Mouse (Mus musculus): ENCODE measurements around the gene Scd4. TPM values are rescaled to one million over a fixed set of nuclear protein-coding genes. Genes with fewer than 3 reads are reported as not detected.

Gene Scd4
- total RNA-seq, 2 experiments from 2014 or later: 5.1 to 8.5 TPM

GRCm38 (mm10) chr19:44377629-44378375 lies 44.9 kb downstream of the Scd4 start:
- no peak for DNase-seq

- DNase-seq: no peak
Observed at GRCm38 (mm10) chr19:44379090-44379489, 46.2 kb downstream of the Scd4 start.

- no peak for DNase-seq
Observed at GRCm38 (mm10) chr19:44380065-44380464, 47.2 kb downstream of the Scd4 start.

GRCm38 (mm10) chr19:44382682-44383321 lies 49.9 kb downstream of the Scd4 start:
- DNase-seq: peak; percentile 34 to 47

- no peak for DNase-seq
Observed at GRCm38 (mm10) chr19:44385887-44386498, 53.1 kb downstream of the Scd4 start.

GRCm38 (mm10) chr19:44387089-44387671 lies 54.3 kb downstream of the Scd4 start:
- DNase-seq: no peak

- peak in 1 of 2 experiments; percentile 17 for DNase-seq
Observed at GRCm38 (mm10) chr19:44387746-44388474, 55.0 kb downstream of the Scd4 start.

- DNase-seq: peak; percentile 97 to 98
Observed at GRCm38 (mm10) chr19:44388475-44389428, 55.9 kb downstream of the Scd4 start.

GRCm38 (mm10) chr19:44389507-44389906 lies 56.6 kb downstream of the Scd4 start:
- peak; percentile 31 to 43 for DNase-seq

- no peak for DNase-seq
Observed at GRCm38 (mm10) chr19:44391856-44392255, 59.0 kb downstream of the Scd4 start.

- DNase-seq: no peak
Observed at GRCm38 (mm10) chr19:44392339-44393009, 59.6 kb downstream of the Scd4 start.

- no peak for DNase-seq
Observed at GRCm38 (mm10) chr19:44393962-44394422, 61.1 kb downstream of the Scd4 start.

GRCm38 (mm10) chr19:44394972-44395371 lies 62.1 kb downstream of the Scd4 start:
- DNase-seq: no peak

Small RNA genes within 50 kb of the gene (microRNA-seq; reads per million reads assigned to microRNA genes)
- 9.0 reads per million, percentile 22 among the genes with 10 or more reads in this experiment for gene Mir5114

Other genes with a start within 250 kb of the Scd4 start
- 10 to 100 TPM; 57.3 to 92.5 TPM for gene Chuk, start 225.6 kb upstream of the Scd4 start, total RNA-seq (2021)
- 10 to 100 TPM; 19.3 to 31.7 TPM for gene Cwf19l1, start 197.2 kb upstream of the Scd4 start, total RNA-seq (2021)
- gene Bloc1s2, start 186.6 kb upstream of the Scd4 start, total RNA-seq (2021): 10 to 100 TPM; 26.0 to 26.9 TPM
- not detected for gene Pkd2l1, start 140.7 kb upstream of the Scd4 start, total RNA-seq (2021)
- under 1 TPM; 0.16 to 0.83 TPM for gene Scd3, start 129.8 kb upstream of the Scd4 start, total RNA-seq (2021)
- gene Scd2, start 39.4 kb upstream of the Scd4 start, total RNA-seq (2021): 100 to 1,000 TPM; 596 to 993 TPM
- 1,000 to 10,000 TPM; 2,304 to 4,221 TPM for gene Scd1, start 74.8 kb downstream of the Scd4 start, total RNA-seq (2021)
- gene Wnt8b, start 160.4 kb downstream of the Scd4 start, total RNA-seq (2021): under 1 TPM; 0.13 to 0.20 TPM
- gene Sec31b, start 212.8 kb downstream of the Scd4 start, total RNA-seq (2021): 1 to 10 TPM; 4.0 to 4.9 TPM
- gene Gm20538, start 219.7 kb downstream of the Scd4 start, total RNA-seq (2021): not detected
- 100 to 1,000 TPM; 628 to 645 TPM for gene Ndufb8, start 222.3 kb downstream of the Scd4 start, total RNA-seq (2021)
- 10 to 100 TPM; 27.9 to 28.7 TPM for gene Hif1an, start 229.8 kb downstream of the Scd4 start, total RNA-seq (2021)